14 mouse cellular contexts compared by ENCODE assay signal in the genomic region with DNA sequence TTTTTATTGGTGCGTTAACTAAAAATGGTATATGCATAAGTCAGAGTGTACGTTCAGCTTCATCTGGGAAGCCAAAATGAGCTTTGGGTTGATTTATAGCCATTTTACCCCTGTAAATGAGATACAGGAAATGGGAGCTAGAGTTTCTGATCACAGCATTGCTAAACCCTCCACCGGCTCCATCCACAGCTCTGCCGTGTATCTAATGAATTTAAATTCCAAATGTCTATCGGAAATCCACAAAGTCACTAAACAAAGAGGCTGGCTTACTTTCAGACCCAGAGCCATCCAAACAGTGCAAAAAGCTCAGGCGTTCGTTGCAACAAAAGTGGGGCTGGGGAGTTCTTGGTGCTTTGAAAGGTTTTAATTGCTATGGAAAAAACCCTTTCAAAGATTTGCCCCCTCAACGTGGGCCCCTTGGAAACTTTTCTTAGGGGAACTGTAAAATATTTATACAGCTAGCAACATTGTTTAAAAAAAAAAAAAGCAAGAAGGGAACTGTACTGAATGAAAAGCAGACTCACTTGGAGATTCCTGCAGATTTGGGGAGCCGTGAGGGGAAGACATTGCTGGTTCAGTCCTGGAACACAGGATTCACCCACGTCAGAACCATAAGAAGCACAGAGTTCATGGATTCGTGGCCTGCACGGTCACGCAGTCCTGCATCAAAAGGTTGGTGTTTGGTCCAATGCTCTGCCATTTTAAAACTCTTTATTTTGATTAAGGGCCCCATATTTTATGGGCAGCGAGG.
A peak's percentile ranks its signal among the peaks of the same experiment; 100 is the strongest.
DNase-seq lines count a peak whose midpoint lies in the region; ATAC-seq lines count a peak whose summit lies in the region.
"Had no signal": no experiment of that assay in that cellular context is flagged by ENCODE, and none has a peak within 500 bp of the region (broad histone marks: within the 10 kb centered on the region; RNA-seq: fewer than 3 reads in every experiment).

No protein-coding gene starts in this region.

- H3K9me3 ChIP-seq in hindbrain, embryonic 15.5 days, result no peaks in the 10 kb centered on the region
- H3K9me3 ChIP-seq in hindbrain, embryonic 10.5 days, result peaks cover 3% of the 10 kb centered on the region; the same call in 1 of the 2 replicates
- peaks cover 8% of the 10 kb centered on the region; the same call in 1 of the 2 replicates for H3K9me3 ChIP-seq in embryonic facial prominence, embryonic 10.5 days
- no peaks in the 10 kb centered on the region; the same call in 1 of the 2 replicates for H3K9me3 ChIP-seq in forebrain, embryonic 16.5 days (ENCODE audit: control insufficient read depth, low read length)
- no peaks in the 10 kb centered on the region; the same call in 1 of the 2 replicates for H3K9me3 ChIP-seq in midbrain, embryonic 14.5 days (ENCODE audit: control insufficient read depth, low read length)
- H3K9me3 ChIP-seq in heart, embryonic 12.5 days (replicated peaks), result peaks cover 9% of the 10 kb centered on the region; the same call in 1 of the 2 replicates
- H3K9me3 ChIP-seq: heart, embryonic 10.5 days had no signal

- H3K4me3 ChIP-seq in hindbrain, embryonic 15.5 days, result no peak overlapping the region
- no peak overlapping the region for H3K4me3 ChIP-seq in hindbrain, embryonic 10.5 days
- H3K4me3 ChIP-seq in embryonic facial prominence, embryonic 10.5 days, result no peak overlapping the region
- no peak overlapping the region for H3K4me3 ChIP-seq in forebrain, embryonic 16.5 days (replicated peaks; ENCODE audit: low read length)
- no peak overlapping the region for H3K4me3 ChIP-seq in midbrain, embryonic 14.5 days (replicated peaks; ENCODE audit: low read depth, low read length)
- H3K4me3 ChIP-seq in heart, embryonic 12.5 days, result no peak overlapping the region
- H3K4me3 ChIP-seq: heart, embryonic 10.5 days had no signal

- no peak for ATAC-seq in hindbrain, embryonic 15.5 days (ENCODE audit: low FRiP score, low read depth)
- ATAC-seq in forebrain, embryonic 16.5 days, result peak; percentile 63; the same call in 1 of the 2 replicates
- ATAC-seq in midbrain, embryonic 14.5 days (ENCODE audit: low FRiP score, low TSS enrichment), result no peak
- ATAC-seq in megakaryocyte-erythroid progenitor cell, adult 5-6 weeks (replicated peaks; ENCODE audit: low FRiP score, low TSS enrichment, poor library complexity, severe bottlenecking), result no peak
- ATAC-seq in heart, embryonic 12.5 days (ENCODE audit: insufficient number of reproducible peaks, low FRiP score), result no peak
- ATAC-seq: activated CD4-positive, CD25-positive, alpha-beta regulatory T cell, adult 4 months; inflammation-experienced regulatory T-cells, adult 6 months had no signal

- no peaks in the 10 kb centered on the region for H3K27me3 ChIP-seq in hindbrain, embryonic 15.5 days
- no peaks in the 10 kb centered on the region for H3K27me3 ChIP-seq in hindbrain, embryonic 10.5 days (ENCODE audit: insufficient read depth, poor library complexity, severe bottlenecking)
- no peaks in the 10 kb centered on the region for H3K27me3 ChIP-seq in embryonic facial prominence, embryonic 10.5 days (replicated peaks; ENCODE audit: low read depth, poor library complexity, severe bottlenecking)
- H3K27me3 ChIP-seq in forebrain, embryonic 16.5 days (replicated peaks; ENCODE audit: control insufficient read depth, insufficient read depth, low read length), result no peaks in the 10 kb centered on the region
- no peaks in the 10 kb centered on the region for H3K27me3 ChIP-seq in midbrain, embryonic 14.5 days (ENCODE audit: control insufficient read depth, insufficient read depth, low read length)
- no peaks in the 10 kb centered on the region for H3K27me3 ChIP-seq in heart, embryonic 12.5 days (replicated peaks)

- peaks cover 10% of the 10 kb centered on the region; the same call in 1 of the 2 replicates for H3K4me1 ChIP-seq in hindbrain, embryonic 15.5 days (replicated peaks)
- peaks cover 5% of the 10 kb centered on the region; the same call in 1 of the 2 replicates for H3K4me1 ChIP-seq in hindbrain, embryonic 10.5 days (replicated peaks)
- H3K4me1 ChIP-seq in embryonic facial prominence, embryonic 10.5 days, result peaks cover 24% of the 10 kb centered on the region
- H3K4me1 ChIP-seq in forebrain, embryonic 16.5 days (replicated peaks; ENCODE audit: control insufficient read depth, insufficient read depth, low read length), result peaks cover 14% of the 10 kb centered on the region
- 0 out of 2 replicates have a peak, but pooled peaks cover 3% of the 10 kb centered on the region for H3K4me1 ChIP-seq in midbrain, embryonic 14.5 days (ENCODE audit: control insufficient read depth, insufficient read depth, low read length)
- H3K4me1 ChIP-seq in heart, embryonic 12.5 days (replicated peaks), result peaks cover 8% of the 10 kb centered on the region

- H3K9ac ChIP-seq in hindbrain, embryonic 15.5 days, result no peak overlapping the region
- H3K9ac ChIP-seq in forebrain, embryonic 16.5 days (replicated peaks; ENCODE audit: low read depth, low read length), result peak overlapping the region; percentile 11; the same call in 1 of the 2 replicates
- H3K9ac ChIP-seq in midbrain, embryonic 14.5 days (replicated peaks; ENCODE audit: low read length), result no peak overlapping the region
- no peak overlapping the region for H3K9ac ChIP-seq in heart, embryonic 12.5 days

- DNase-seq in hindbrain, embryonic 10.5 days (ENCODE audit: low spot score), result no peak
- no peak for DNase-seq in embryonic facial prominence, embryonic 10.5 days (ENCODE audit: low spot score)
- DNase-seq in midbrain, embryonic 14.5 days, result peak; percentile 42
- DNase-seq in adrenal gland, adult (ENCODE audit: inconsistent age in 2 of 2, low spot score in 1 of 2), result no peak
- DNase-seq: B cell, adult 2 months; embryo, embryonic 11 days; thymus, postnatal 25 days had no signal

- 57% methylated on average over 14 of the region's 14 CpGs for WGBS in hindbrain, embryonic 15.5 days
- 84% methylated on average over 14 of the region's 14 CpGs for WGBS in hindbrain, embryonic 10.5 days
- 81% methylated on average over 14 of the region's 14 CpGs for WGBS in embryonic facial prominence, embryonic 10.5 days
- 34% methylated on average over 14 of the region's 14 CpGs for WGBS in forebrain, embryonic 16.5 days
- WGBS in midbrain, embryonic 14.5 days, result 56% methylated on average over 14 of the region's 14 CpGs
- 78% methylated on average over 14 of the region's 14 CpGs for WGBS in heart, embryonic 12.5 days

- no peaks in the 10 kb centered on the region for H3K36me3 ChIP-seq in hindbrain, embryonic 15.5 days
- H3K36me3 ChIP-seq in hindbrain, embryonic 10.5 days, result no peaks in the 10 kb centered on the region
- no peaks in the 10 kb centered on the region for H3K36me3 ChIP-seq in embryonic facial prominence, embryonic 10.5 days (replicated peaks)
- H3K36me3 ChIP-seq in forebrain, embryonic 16.5 days (ENCODE audit: control insufficient read depth, insufficient read depth), result no peaks in the 10 kb centered on the region; the same call in 1 of the 2 replicates
- H3K36me3 ChIP-seq in midbrain, embryonic 14.5 days (ENCODE audit: control insufficient read depth, insufficient read depth, low read length), result no peaks in the 10 kb centered on the region
- no peaks in the 10 kb centered on the region for H3K36me3 ChIP-seq in heart, embryonic 12.5 days
- H3K36me3 ChIP-seq: heart, embryonic 10.5 days had no signal

- peak overlapping the region; percentile 59; the same call in 1 of the 2 replicates for H3K27ac ChIP-seq in hindbrain, embryonic 15.5 days (replicated peaks)
- H3K27ac ChIP-seq in hindbrain, embryonic 10.5 days, result no peak overlapping the region
- peak overlapping the region; percentile 6; the same call in 1 of the 2 replicates for H3K27ac ChIP-seq in embryonic facial prominence, embryonic 10.5 days (replicated peaks)
- peak overlapping the region; percentile 45 for H3K27ac ChIP-seq in forebrain, embryonic 16.5 days (ENCODE audit: low read length)
- H3K27ac ChIP-seq in midbrain, embryonic 14.5 days (replicated peaks; ENCODE audit: low read depth, low read length), result no peak overlapping the region
- no peak overlapping the region for H3K27ac ChIP-seq in heart, embryonic 12.5 days (ENCODE audit: poor library complexity, severe bottlenecking)
- H3K27ac ChIP-seq: heart, embryonic 10.5 days had no signal

- peak overlapping the region; percentile 5; the same call in 1 of the 2 replicates for H3K4me2 ChIP-seq in hindbrain, embryonic 15.5 days
- no peak overlapping the region; the same call in 1 of the 2 replicates for H3K4me2 ChIP-seq in forebrain, embryonic 16.5 days (ENCODE audit: low read length)
- no peak overlapping the region for H3K4me2 ChIP-seq in midbrain, embryonic 14.5 days (ENCODE audit: low read length)
- no peak overlapping the region for H3K4me2 ChIP-seq in heart, embryonic 12.5 days

Comparison
In these comparisons a context has a peak if more than half of its experiments do, and no peak if none do; other contexts are left out.
1. H3K27ac ChIP-seq: peak in hindbrain, embryonic 15.5 days (single experiment), embryonic facial prominence, embryonic 10.5 days (single experiment) and forebrain, embryonic 16.5 days (single experiment); none in hindbrain, embryonic 10.5 days (single experiment), midbrain, embryonic 14.5 days (single experiment) and heart, embryonic 12.5 days (single experiment).